Mouse (Mus musculus) ES-E14 (cell line): ENCODE results near the gene Anapc11.

Experiments
- CHD2 ChIP-seq: IDR thresholded peaks from 2 replicates; pipeline ENCODE4 v1.6.1; 2014; ENCODE audit warnings: mild to moderate bottlenecking, low read depth, low read length, inconsistent platforms
- HCFC1 ChIP-seq: IDR thresholded peaks from 2 replicates; pipeline ENCODE4 v1.6.1; 2012; ENCODE audit warnings: low read length, inconsistent platforms, borderline replicate concordance; ENCODE audit not compliant: insufficient read depth
- ZNF384 ChIP-seq: IDR thresholded peaks from 2 replicates; pipeline ENCODE4 v1.6.1; 2012; ENCODE audit warnings: low read depth, low read length, inconsistent platforms

GRCm38 (mm10) chr11:120648001-120648476 is 49.8 kb downstream of the Anapc11 start, which contains the start of gene Myadml2:
- TF ChIP-seq HCFC1: no peak
- TF ChIP-seq ZNF384: no peak
- no peak for TF ChIP-seq CHD2
